Mouse (Mus musculus) E14TG2a.4 (cell line): ENCODE data around the gene D930020B18Rik.

Experiments used
- CTCF ChIP-seq: conservative IDR thresholded peaks from 2 replicates; pipeline ENCODE4 v1.5.1; 2014; ENCODE audit warnings: low read length
- POU5F1 ChIP-seq: IDR thresholded peaks from 2 replicates; pipeline ENCODE4 v1.6.1; 2014; ENCODE audit warnings: low read length, borderline replicate concordance

GRCm38 (mm10) chr10:121692944-121693579, 51.7 kb downstream of the D930020B18Rik start:
- TF ChIP-seq CTCF, result no peak
- TF ChIP-seq POU5F1, result no peak
